Mouse (Mus musculus) telencephalon, adult 2 months (tissue): Measurements from ENCODE around the gene Adcy9.

Experiments
- DNase-seq: peaks from one replicate; pipeline ENCODE4 v3.0.0-alpha.2; 2011; ENCODE audit warnings: low read depth, low spot score

The Adcy9 gene

DNA sequence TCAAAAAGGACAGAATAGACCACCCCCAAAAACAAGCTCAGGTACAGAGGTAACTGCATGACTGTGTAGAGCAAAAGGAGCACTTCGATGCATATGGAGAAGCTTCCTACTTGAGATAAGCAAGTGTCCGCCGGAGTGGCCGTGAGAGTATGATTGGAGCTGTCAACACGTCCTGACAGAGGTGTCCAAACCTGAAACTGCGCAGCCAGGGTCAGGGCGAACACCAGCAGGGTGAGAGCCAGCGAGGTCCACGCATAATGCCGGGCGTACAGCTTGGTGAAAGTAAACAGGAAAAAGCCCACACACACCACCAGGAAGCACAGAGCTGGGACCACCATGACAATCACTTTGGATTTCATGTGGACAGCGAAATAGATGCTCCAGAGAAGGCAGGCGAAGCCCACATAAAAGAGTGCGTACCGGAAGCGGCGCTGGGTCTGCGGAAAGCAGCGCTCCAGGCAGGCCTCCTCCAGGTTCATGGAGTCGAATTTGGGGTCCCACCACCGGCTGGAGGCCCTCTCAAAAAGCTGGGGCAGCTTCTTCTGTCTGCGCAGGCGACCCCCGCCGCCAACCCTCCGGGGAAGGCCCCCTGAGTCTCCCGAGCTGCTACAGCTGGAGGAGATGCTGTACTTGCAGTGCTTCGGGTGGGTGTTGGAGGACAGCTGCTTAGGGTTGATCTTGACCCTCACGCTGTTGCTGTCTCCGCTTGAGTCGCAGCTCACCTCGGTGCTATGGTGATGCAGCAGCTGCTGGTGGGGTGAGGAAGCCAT, 1.3 kb downstream of the Adcy9 start:
- DNase-seq: no peak

DNA sequence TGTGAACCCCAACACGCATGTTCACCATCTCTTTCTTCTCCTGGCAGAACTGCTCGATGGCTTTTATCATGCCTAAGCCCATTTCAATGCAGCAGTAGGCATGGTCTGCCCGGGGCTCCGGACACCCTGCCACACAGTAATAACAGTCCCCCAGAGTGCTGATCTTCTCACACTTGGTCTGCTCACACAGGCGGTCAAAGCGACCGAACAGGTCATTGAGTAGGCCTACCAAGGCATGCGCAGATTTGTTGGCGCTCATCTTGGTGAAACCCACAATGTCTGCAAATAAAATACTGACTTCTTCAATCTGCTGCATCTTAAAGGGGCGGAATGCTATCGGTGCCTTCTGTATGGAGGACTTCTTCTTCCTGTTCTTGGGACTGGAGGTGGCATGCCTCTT, 2.2 kb downstream of the Adcy9 start:
- no peak for DNase-seq

DNA sequence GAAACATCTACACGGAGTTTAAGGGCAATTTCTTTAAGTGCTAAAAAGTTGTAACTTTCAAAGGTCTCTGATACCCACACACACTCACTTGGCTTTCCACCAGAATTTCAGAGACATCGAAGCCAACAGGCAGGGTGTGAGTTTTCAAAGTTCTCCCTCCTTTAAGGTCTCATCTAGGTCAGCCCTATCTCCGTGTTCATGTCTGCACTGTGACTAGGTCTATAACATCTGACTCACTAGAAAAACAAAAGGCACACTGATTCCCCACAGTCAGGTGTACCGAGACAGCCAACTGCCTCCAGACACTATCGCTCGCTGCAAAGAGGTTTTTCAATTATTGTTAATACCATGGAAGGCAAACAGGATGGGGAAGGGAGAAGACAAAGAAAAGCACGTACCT, 2.8 kb downstream of the Adcy9 start:
- DNase-seq: no peak

DNA sequence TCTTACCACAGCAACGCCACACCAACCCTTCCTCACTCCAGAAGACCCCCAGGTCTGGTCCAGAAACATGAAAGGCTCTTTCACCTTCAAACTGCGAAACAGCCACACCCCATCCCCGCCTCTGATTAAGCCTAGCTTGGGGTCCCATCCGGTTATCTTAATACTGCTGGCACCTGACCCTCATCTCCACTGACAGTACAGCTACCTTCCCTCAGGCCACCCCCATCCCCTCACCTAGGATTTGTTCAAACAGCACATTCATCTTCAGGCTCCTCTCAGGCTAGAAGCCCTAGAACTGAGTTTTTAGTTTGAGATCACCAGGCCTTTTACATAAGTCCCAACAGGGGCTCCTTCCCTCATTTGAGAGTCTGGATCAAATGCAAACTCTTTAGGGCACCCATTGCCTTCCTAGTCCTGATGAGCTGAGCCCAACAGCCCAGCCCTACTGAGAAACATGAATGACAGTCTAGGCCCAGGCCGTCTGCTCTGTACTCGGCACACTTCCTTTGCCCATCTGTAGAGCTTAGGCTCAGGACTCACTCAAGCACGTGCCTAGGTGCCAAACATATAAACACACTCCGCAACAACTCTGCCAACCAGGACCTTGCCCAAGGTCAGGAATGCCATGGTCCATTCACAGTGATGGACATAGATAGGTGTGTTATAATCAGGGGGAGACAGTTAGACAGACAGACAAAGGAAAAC, 5.3 kb downstream of the Adcy9 start:
- no peak for DNase-seq

DNA sequence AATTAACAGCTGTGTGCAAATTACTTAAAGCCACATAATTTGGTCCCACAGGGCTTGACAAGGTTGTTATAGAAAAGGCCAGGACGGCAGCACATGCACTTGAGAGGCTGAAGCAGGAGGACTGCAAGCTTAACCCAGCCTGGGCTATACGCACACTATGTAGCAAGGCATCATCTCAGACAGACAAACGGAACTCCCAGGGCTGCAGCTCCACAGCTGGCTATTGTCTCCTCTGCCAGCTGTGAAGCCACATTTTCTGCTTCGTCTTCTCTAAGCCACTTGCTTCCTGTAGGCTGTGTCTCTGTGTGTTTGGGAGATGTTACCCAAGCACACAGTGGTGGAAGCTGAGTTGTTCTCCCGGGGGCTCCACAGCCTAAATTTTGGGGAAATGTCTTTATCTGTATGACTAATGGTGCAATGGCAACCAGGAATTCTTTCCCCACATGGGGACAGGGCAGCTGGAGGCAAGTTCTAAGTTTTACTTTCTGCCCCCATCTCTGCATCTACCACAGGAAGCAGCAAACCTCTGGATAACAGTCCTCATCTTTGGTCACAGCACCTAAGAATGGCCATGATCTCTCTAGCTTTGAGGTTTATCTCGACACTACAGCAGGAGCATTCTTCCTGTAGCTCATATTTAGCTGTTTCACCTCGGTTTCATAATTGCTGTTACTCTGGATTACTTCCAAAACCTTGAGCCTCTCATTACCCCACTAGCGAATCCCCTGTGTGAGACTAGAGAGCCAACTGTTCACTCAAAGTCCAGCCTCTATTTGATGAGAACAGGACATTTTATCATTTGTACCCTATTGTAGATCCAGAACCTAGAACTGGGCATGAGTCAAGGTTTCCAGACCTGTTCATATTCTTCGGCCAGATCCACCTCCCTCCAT, 6.1 kb downstream of the Adcy9 start:
- no peak for DNase-seq

DNA sequence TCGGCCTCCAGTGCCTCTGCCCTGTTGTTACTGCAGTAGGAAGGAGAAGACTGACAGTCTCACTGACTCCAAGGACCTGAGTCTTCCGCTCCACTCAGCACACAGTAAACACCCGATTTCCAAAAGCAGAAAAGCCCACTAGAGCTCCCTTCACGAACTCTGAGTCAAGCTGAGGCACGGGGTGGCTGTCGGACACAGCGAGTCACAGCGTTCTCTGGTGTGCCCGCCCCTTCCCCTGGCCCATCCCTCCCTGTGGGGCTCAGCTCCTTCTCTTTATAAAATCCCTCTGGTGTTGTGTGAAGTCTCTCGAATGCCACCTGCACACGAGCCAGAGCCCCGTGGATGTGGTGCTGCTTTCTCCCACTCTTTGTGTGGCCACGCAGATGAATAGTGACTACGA, 7.0 kb downstream of the Adcy9 start:
- DNase-seq: no peak

DNA sequence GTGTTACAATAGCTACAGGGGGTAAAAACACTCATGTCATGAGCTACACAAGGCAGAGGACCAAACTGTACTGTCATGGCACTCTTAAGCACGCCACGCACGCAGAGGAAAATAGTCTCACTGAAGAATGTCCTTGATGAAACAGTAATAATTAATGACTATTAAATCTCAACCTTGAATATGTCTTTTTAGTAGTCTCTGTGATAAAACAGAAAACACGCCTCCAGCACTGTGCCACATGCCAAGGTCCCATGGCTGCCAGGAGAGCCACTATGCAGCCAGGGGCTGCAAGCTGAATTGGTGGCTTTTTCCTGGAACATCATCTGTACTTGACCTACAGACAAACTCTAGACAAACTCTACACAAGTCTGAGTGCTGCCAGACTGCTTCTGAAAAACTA, 8.0 kb downstream of the Adcy9 start:
- no peak for DNase-seq

DNA sequence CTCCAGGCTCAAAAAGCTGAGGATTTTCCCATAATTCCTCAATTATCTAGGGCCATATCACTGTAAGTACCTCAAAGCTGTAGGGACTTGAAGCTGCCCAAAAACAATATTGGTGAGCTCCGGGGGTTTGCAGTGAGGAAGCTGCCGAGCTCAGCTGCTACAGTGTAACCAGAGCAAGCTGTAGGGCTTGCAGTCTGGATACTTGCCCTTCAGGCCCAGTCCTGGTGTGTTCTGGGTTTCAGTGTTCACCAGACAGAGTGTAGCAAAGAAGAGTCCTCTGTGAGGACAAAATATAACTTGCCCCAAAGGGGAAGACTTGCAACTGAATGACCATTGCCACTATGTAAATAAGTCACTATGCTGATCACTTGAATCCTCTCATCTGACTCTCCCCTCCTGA, 9.0 kb downstream of the Adcy9 start:
- DNase-seq: no peak

DNA sequence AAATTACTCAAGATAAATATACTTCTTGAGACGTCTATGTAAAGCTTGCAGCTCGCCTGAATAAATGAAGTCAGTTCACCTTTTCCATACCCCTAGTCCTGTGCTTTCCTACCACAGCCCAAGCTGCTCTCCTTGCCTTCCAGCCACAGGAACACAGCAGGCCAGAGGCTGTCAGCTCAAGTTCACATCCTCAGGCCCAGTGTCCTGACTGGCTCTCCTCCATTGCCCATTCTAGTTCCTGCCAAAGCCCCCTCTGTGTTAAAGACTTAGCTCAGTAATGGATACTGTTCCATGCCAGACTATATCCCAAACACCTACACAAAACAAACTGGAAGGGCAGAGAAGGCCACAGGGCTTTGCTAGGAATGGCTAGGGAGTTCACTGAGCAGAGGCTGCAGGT, 12.8 kb downstream of the Adcy9 start:
- DNase-seq: no peak

DNA sequence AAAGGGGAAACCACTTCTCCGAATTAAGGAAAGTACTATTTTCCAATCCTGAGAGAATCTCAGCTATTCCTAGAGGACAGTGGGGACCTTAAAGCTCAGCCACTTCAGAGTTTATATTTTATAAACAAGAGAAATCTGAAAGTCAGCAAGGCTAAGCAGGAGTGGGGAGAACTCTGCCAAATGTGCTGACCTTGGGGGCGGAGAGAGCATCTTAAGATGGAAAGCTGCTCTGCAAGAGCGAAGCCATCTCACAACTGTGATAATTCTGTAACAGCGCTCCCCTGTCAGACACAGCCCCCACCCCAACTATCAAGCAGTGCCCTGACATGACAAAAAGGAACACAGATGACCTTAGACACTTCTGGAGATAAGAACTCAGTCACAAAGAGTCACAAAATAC, 13.6 kb downstream of the Adcy9 start:
- DNase-seq: no peak

DNA sequence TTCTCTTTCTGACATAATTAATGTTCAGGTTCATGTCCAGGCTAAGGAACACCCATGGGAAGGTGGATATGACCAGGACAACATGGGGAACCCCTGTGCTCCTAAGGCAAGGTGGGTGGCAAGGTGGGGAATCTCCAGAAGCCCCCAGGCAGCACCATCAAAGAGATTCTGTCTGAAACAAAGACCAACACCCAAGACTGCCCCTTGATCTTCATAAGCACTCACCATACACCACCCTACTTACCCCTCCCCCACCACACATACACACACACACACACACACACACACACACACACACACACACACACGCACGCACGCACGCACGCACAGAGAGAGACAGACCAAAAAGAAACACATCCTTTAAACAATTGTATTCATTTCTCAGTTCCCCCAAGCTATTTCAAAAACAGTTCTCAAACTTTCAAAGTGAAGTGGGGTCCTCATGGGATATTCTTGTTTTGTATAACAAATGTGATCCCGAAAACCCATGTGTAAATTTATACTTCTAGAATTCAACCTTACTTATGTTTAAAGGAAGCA, 14.2 kb downstream of the Adcy9 start:
- DNase-seq: no peak

DNA sequence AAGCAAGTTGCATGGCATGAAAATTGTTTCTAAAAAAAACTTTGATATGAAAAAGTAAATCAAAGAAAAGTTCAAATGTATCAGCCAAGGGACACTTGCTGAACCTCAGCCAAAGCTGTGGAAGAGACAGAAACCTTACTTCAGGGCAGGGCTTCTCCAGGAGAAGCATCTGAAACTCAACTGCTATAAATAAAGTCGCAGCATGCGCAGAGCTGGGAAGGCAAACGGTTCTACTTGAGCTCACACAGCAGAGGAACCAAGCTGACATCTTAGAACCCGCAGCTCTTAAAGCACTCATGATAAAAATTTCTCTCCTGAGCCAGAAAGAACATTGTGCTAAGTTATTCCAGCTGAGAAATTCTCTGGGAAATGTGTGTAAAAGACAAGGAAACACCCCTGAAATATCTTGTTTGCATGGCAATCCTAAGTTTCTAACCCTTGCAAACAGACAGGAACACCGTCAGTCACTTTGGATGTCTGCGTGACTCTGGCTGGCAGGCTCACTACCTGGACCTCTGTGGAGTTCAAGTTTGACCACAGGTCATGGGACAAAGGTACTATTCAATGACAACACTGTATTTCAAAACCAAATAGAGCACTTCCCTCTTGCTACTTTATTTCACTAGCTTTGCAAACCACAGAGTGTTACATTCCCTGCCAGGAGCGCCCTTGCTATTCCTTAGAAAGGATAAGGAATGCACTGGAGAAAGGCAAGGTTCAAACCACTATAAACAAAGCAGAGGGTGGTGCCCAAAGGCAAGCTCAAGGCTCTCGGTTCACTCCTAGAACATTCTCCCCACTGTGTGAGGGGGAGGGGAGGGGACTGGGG, 15.2 kb downstream of the Adcy9 start:
- DNase-seq: no peak

DNA sequence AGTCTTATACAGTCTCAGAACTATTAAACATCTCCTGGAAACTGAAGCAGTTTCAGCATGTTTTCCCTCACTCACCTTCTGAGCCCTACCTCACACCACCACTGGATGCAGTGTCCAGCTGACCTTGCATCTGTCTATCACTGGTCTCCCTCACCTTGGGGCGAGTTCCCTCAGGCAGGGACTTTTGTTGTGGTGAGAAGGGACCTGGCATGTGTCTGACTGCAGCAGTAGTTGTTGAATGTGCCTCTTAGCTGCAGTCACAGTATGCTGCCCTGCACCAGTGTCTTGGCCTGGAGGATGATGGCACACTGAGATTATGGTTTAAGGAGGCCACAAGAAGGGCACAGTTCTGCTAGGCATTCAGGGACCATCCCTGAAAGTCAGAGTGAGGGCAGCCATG, 19.2 kb downstream of the Adcy9 start:
- no peak for DNase-seq

DNA sequence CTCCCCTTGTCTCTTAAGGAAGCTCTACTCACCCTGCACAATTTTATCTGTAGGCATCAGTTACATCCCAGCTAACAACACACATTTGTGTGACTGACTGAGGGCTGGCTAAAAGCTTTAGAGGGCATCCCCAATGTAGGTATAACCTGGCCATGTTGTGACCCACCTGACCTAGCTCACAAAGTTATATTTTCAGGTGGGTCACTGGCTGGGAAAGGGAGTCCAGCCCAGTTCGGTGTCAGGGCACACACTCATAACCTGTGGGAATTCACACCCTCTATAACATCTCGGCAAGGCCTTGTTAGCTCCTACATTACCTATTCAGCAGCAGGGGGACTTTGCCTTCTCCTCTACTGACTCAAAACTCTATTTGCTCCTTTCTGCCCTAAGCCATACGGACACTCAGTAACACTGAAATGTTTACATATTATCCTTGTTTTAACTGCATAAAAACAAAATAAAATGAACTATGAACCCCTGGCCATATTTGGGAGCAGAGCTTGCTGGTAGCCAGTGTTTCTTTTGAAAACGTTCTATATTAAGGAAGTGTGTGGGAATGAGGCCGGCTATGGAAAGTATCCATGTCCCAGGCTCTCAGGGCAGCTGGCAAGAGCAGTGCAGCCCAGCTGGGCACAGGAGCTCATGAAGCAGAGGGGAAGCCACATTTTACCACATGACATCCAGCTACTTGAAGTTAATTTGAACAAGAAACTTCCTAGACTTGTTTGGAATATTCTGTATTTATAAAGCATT, 20.7 kb downstream of the Adcy9 start:
- no peak for DNase-seq

DNA sequence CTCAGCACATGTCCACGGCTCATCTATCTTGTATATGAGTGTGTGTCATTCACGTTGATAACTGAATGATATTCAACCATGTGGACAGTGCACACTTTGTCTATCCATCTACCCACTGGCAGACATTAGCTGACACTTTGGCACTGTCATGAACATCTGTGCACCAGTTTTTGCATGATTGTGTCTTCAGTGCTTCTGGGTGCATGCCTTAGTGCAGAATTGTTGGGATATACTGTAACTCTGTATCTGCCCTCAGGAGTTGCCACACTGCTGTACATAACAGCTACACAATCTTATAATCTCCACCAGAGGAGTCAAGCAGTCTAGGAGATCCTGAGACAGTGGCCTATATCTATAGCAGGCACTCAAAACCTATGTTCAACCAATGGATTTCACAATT, 21.5 kb downstream of the Adcy9 start:
- DNase-seq: no peak

DNA sequence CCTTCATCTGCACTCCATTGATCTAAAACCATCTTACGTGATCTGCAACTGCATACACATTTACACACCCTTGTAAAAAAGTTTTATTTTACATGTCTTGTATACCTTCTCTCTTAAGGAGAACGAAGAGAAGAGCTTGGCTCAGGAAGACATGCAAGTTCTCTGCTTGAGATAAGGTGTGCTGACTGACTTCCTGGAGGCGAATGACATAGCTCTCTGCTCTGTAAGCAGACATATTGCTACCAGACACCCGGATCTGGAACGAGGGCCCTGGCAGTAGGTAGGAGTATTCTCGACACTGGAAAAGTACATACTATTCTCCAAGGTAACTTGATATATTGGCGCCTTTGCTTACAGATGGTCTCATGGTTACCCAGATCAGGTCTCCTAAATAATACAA, 22.7 kb downstream of the Adcy9 start:
- no peak for DNase-seq

DNA sequence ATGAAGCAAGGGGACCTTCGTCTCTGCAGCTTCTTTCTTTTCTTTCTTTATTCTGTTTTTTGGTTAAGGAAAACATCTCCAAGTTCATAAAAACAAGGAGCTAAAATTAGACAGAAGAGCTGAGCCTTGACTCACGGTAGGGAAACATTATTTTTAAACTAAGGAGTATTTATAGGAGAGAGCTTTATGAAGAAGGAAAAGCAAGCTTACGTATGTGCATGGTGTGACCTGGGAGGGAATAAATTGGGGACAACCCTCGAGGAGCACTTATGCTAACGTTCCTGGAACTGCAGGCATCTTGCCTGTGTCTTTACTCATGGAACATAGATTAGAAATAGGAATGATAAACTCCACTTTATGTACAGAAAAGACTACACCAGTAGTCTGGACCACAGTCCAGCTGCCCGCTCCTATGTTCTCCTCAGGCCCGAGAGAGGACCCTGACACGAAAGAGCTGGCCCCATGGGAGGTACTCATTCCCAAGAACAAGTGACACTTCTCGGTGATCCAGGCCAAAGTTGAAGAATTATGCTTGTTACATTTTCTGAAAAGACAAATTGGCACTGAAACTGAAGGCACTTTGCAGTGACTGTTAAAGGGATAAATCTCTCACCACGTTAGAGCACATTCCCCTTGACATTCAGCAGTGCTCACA, 24.5 kb downstream of the Adcy9 start:
- DNase-seq: peak; percentile 53

DNA sequence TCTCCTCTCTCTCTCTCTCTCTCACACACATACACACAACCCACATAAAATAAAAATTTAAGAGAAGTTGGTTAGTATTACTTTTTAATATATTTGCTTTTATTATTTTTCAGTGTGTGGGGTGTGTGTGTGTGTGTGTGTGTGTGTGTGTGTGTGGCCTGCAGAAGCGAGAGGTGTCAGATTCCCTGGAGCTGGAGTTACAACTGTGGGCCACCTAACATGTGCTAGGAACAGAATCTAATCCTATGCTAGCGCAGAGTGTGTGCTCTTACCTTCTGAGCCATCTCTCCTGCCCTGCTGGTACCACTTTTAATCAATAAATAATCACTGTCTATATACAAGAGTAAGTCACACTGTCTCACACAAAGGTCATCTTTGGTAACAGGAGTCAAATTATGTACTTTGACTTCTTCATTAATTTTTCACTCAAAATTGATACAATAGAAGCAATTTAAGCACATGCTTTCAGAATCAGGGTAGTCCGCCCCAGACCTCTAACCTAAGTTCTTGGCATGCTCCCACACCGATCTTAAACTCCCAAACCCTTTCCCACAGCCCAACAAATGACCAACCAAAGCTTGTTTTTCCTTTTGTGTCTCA, 25.2 kb downstream of the Adcy9 start:
- DNase-seq: no peak

DNA sequence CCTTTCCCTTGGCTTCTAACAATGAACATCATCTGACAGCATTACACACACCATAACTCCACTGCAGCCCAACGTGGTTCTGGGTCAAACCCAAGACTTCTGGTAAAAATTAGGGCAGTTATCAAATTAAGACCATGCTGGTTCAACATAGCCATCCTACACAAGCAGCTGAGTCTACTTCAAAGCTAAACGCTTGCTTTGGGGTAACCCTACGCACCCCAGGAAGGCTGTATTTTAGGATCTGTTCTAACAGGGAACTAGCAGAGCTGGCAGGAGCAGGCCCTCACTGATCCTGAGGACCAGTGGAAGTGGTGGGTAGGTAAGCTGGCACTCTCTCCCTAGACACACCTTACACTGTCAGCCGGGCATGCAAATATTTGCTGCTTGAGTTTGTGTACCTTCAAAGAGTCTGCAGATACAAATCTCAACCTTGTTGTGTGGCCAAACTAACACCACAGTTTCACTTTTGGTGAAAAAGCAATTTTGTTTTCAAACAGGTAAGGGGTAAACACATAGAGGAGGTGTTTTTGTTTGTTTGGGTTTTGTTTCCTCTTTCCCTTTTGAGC, 36.7 kb downstream of the Adcy9 start:
- DNase-seq: no peak
